Mouse (Mus musculus) frontal cortex, adult (tissue): ENCODE measurements around the gene Traf5.

Source experiments
- ATAC-seq: cut with Nextera tagmentation; 2 replicates; pipeline ENCODE4 v1.9.2; 2017; ENCODE audit warnings: mild to moderate bottlenecking, moderate library complexity, mixed read lengths; ENCODE audit not compliant: low TSS enrichment

Gene Traf5

DNA sequence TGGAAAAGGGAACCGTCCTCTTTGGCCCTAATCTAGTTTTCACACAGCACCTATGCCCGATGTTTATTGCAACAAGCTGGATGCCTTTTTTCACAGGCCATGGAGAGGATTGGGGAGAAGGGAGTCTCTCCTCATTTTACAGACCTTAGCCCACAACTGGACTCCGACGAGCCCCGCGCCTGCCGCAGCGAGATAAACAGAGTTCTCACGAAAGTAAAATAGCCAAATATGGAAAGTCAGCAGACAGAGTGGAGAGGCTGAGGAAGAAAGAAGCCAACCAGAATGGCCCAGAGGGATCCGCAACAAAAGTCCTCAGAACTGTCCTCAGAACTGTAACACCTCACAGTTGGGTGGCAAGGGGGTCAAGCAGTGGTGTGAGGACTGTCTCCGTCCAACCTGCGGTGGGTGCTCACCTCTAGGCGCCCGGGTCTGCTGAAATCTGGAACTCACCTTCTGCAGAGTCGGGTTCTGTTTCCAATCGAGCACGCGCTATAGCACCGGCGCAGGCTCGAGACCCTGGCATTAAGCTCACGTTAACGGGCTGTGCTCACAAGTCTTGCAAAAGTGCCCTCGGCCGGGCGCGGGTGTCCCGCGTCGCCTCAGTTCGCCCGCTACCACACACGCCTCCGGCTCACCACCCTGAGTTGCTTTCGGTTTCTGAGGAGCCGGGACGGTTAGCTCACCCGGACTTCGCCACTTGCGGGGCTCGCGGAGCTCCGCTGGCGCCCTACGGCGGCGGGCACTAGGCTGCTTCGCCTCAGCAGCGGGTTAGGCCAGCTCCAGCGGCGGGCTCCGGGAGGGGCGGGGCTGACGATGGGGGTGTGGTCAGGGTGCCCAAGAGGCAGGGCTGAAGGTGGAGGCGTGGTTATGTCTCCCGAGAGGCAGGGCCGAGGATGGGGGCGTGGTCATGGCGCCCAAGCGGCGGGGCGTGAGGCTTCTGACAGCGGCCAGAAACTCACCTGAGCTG is at the start of gene Traf5:
TSS of gene Traf5 (minus strand) at position 754 of the 967 bp plus-strand sequence.
- peak; percentile 83 for ATAC-seq

DNA sequence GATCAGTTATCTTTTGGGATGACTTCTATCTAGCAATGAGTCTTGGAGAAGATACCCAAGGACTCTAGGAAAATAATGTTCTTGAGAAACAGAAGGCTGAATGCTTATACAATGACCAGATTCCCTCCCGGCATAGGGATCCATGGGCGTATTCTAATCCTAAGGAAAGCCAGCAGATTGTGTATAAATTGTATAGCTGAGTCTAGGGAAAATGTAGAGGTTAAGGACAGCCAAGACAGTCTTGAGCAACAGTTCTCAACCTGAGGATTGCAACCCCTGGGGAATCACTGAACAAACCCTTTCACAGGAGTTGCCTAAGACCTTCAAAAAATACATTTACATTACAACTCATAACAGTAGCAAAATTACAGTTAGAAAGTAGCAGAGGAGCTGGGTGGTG is 48.0 kb upstream of the Traf5 start:
- ATAC-seq, result no peak

DNA sequence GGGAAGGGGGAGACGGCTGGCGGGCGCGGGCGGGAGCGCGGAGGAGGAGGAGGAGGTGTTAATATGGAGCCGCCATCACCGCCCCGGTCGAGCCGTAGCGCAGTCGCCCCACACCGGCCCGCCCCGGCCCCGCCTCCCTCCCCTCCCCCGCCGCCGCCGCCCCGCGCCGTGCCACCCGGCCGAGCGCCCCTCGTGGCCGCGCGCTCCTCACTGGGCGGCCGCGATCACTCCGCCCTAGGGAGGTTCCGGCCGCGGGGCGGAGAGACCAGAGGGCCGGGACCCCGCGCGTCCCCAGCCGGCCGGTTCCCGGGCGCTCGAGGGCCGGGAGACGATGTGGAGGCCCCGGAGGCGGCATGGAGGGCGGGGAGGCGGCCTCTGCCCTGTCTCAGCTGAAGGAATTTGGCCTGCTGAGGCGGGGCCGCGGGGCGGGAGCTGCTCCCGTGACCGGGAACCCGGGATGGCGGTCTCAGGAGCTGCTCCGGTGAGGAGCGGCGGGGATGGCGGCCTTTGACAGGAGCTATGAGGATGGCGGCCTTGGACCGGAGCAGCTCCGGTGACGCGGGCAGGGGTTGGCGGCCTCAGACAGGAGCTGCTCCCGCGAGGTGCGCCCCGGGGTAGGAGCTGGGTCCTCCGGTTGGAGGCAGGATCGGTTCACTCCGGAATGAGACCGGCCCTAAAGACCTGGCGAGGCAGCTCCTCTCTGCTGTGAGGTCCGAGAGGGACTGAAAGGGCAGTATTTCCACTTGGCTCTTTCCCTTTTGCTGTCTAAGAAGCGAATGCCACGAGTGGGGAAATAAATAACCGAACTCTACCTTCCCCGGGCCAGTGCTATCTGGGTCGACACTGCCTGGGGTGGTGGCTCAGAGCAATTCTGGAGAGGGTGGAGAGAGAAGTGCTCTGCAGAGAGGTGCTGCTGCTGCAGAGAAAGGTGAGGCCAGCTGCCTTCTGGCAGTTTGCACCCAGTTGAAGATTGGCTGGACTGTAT is 45.9 kb upstream of the Traf5 start, which contains the start of gene Rcor3:
TSS of gene Rcor3 (minus strand) at position 137 of the 985 bp plus-strand sequence.
- ATAC-seq, result peak; percentile 68

DNA sequence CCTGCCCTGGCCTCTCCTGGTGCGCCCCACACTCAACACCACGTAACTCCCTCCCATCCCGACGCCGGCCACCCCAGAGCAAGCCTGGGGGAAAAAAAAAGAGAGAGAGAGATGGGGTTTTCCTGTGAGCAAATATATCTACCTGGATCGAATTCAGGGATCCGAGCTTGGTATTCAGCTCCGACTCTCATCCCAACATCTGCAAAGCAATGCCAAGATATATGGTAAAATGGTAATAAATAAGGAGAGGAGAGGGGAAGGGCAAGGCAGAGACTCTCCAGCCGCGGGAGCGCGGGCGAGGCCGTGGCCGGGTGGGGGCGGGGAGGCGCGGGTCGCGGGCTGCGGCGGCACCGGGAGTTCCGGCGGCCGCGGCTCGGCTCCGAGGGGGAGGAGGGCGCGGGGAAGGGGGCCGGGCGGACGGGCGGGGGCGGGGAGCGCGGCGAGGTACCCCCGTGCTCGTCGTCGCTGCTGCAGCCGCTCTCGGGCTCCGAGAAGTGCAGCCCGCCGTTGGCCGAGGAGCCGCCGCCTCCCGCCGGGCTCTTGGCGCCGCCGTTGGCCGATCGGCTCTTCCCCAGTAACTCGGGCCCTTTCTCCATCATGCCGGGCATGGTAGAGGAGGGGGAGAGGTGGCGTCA is 45.0 kb upstream of the Traf5 start:
- ATAC-seq, result peak; percentile 42; the same call in 1 of the 2 replicates

DNA sequence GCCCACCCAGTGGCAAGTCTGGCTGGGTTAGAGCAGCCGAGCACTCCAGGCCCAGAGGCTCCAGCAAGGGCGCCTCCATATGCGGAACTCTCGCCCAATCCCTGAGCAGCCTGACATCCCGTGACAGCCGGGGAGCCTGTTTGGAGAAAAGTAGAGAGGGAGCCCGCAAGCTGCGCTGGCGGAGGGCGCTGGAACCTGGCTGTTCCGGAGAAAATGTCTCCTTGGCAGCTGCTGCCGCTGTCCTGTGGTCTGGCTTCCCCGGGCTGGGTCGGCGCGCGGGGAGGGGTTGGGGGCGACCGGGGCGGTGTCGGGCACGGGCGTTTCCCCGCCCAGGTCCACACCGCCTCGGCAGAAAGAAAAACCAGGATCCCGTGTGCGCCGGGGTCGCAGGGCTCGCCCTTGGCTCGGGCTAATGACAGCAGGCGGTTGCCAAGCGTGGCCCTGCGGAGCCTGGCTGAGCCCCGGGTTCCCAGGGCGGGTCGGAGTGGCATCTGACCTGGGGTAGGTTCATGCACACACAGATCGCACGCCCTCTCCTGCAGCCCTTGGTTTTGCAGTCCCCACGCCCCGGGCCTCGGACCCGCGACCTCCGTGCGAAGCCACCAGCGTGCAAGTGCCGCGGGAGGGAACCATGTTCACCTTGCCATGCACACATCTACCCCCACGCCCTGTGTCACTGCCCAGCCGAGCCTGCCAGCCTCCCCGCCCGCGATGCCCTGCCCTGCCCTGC is 44.4 kb upstream of the Traf5 start:
- ATAC-seq, result peak; percentile 82

DNA sequence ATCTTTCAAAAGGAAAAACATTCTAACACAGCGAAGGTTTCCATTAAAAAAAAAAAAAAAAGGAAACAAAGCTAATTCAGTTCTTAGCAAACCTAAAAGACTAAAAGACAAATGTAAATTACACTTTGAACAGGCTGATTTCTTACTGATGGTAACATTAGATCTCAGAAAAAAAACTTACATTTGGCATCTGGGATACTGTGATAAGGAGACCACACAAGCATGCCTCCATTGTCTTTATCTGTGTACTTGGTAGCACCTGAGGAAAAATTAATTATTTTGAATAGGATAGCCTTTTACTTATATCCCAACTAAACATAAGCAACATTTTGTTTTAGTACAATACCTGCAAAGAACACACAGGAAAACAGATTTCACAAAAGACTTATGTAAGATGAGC is 37.8 kb upstream of the Traf5 start:
- no peak for ATAC-seq

DNA sequence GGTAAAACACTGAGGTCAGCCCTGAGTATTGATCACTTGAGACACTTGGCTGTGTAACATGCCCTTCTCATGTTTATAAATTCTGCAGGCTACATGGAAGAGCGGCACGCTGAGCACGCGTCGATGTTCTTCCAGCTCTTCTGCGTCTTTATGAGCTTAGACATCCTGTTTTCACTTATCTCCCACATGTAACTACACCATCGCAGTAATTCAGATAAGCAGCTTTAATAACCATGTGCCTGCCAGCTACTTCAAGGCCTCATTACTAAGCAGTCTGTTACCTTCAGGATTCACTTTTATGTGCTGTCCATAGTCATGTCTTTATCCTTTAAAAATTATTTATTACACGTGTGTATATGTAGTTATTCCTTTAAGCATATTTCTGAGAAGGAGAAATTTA is 36.0 kb upstream of the Traf5 start:
- ATAC-seq, result no peak

DNA sequence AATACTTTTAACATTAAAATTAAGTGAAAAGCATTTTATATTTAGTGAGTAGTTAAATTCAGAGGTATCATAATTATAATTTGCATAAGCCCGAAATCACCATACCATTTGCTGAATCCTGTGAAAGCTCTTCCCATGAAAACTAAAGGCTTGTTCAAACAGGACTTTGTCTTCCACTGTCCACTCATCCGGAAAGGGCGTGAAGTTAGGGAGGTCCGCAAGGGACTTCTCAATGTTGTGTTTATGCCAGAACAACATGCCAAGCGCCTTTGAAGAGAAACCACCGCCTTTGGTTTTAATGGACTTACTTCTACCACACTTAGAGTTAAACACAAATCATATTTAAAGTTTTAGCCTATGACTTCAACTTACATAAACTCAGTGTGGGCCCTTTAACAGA is 33.4 kb upstream of the Traf5 start:
- ATAC-seq, result no peak

DNA sequence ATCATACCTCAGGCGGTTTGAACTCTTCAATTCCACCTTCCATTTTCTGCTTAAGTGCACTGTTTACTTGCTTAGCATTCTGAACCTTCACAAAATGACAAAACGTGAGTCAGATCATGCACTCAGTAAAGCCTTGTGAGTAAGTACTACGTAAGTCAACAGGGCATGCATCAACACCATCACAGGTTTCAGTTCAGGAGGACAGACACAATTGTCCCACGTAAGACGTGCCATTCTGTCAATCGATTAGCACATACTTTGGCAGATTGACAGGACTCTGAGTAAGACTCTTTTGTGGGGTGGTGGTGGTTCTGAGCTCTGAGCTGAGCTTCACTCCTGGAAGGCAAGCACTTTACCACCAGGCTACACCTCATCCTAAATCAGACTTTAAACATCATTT is 23.9 kb upstream of the Traf5 start:
- no peak for ATAC-seq

DNA sequence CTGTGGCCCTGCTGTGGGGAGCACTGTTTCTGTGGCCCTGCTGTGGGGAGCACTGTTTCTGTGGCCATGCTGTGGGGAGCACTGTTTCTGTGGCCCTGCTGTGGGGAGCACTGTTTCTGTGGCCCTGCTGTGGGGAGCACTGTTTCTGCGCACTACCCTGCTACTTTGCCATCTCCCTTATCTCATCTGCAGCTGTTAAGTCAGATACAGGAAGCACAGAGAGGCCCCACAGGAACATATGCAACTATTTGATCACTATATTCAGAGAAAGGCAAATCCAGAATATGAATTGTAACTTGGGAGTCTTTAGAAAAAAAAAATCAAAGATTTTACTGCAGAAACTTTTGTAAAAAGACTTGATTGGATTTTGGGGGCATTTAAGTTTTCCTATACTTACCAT is 23.0 kb upstream of the Traf5 start:
- no peak for ATAC-seq

DNA sequence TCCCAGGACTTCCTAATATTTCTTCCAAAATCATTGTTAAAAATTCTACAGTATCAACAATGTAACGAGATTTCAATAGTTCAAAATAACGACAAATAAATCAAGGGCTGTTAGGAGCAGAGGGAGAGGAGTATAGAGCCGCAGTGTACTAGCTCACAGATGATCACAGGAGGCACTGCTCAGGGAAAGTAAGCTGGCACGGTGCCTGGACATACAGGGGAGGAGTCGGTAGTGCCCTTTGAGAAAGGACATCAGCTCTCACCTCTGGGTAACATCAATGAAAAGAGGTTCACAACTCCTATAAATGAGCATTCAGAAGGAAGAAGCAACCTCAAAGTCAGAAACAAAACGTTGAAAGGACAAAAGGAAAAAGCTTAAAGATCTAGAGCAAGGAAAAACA is 16.8 kb upstream of the Traf5 start:
- no peak for ATAC-seq

DNA sequence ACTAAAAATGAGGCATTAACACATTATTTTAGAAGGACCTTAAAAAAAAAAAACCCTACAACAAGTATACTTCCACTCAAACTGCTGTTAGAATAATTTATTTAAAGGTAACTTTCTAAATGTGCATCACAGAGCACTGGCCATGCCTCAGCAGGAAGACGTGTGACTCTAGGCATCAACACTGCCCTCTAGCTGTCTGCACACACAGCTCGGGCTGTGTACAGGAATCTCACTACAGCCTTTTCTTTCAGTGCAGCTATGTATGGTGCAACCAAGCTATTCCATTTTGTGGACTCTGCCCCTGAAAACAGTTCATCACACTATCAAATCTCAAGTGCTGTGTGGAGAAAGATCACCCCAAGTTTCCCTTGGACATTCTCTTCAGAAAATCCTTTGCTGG is 15.0 kb upstream of the Traf5 start:
- ATAC-seq, result peak; percentile 88

DNA sequence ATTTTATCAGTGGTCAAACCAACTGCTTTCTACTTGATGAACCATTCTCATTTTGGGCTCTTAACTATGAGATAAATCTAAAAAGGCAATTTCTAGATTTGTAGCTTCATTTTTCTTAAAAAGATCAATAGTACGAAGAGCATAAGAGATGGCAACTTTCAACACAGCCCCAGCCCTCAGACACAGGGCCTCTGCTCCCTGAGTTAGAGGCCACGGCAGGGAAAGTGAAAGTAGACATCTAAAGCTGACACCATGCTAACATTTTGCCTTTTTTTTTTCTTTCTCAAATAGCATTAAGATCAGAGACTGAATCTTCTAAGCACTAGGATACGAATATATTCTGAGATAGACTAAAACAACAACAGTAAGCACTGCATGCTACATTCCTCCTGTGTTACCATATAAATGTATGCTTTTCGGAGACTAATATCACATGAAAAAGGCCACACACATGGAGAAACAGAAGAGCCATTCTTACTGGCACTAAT is 13.6 kb upstream of the Traf5 start:
- ATAC-seq, result no peak

DNA sequence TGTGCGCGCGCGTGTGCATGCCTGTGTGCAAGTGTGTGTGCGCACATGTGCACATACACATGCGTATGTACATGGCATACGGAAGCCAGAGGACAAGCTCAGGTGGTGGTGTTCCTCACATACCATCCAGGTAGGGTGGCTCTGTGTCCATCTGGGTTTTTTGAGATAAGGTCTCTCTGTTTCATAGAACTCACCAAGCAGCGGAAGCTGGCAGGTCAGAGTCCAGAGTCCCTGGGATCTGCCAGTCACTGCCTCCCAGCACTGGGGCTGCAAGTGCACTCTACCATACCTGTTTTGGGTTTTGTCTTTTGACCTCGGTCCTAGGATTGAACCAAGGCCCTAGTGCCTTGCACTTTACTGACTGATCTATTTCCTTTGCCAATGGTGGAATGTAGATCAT is 11.7 kb upstream of the Traf5 start:
- no peak for ATAC-seq

DNA sequence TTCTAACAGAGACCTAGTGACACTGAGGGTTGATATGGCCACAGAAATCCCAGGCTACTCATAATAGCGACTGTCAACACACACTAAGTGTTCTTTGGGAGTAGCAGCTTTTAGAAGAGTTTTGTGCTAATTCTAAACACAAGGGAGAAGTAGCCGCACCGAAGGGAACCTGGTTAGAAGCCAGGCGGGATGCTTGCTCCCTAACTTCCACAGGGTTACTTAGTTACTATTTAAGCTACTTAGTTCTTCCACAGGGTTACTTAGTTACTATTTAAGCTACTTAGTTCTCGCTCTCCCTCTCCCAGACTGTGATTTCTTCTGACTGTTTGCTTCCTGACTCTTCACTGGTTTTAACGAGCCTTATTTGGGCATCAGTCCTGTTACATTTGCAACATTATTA is 10.8 kb upstream of the Traf5 start:
- ATAC-seq, result no peak

DNA sequence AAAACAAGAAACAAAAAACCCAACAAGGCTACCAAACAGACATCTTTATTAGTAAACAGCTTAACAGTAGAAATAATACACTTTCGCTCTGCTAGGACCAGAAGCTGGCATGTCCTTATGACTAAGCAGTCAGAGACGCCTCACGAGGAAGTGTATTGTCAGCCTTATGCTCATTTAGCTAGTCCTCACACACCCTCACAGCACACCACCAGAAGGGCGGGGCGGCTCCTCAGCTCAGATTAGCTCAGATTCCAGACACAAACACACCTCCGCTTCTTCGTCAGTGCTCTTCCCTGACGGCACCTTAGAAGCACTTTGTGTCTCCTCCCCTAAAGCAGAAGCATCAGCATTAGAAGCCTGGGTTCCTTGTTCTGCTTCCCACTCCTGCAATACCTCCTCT is 9.0 kb upstream of the Traf5 start:
- peak; percentile 96 for ATAC-seq

DNA sequence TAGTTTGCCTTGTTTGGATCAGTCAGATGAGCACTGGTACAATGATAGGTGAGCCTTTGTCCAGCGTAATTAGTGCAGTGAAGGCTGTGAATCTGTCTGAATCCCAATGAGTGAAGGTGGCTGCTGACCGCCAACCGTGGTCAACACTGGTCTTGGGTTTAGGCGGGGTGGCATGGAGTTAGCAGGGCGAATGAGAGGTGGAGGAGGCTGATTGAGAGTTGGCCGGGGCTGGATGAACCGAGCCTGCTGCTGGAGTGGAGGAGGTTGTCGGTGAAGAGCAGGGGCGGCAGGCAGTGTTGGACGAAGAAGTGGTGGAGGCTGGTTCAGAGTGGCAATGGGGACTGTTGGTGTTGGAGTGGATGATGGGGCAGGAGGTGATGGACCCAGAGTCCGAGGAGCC is 8.4 kb upstream of the Traf5 start:
- no peak for ATAC-seq

DNA sequence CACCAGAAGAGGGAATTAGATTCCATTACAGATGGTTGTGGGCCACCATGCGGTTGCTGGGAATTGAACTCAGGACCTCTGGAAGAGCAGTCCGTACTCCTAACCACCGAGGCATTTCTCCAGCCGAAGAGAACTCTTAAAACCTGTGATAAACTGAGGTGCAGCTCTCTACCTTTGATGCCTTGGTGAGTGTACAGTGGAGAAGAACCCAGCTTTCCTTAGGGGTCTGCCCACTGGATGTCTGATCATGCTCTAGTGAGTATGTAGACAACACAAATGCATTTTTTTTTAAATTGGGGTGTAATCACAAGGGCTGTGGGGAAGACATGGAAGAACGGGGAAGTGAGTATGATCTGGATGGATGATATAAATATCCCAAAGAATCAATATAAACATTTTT is 3.3 kb upstream of the Traf5 start:
- ATAC-seq, result no peak

DNA sequence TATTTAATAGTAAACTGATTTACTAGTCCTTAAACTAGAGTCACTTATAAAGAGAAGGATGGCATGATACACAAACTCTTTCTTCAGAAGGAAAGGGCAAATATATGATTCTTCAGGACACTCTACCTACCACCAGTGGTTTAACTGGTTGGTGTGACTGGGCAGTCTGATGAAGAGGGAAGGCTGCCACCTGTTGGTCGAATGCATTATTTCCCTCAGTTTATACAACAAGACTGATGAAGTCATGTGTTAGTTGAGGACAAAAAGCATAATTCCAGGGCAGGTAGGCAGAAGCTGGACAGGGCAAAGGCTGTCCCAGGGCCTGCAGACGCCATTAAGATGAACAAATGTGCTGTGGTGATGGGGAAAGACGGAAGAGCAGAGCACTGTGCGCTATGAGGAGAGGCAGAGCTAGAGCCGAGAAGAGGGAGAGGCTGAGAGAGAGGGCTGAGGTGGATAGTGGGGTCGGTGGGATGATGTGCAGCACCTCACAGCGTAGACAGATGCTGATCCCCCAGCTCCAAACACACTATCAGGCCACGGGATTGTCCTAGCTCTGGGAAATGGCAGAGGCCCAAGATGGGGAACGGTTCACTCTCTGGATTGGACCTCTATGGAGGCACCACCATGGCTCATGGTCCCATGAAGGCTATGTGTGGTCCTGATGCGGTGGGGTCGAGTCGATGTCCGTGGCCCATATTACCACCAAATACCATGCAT is 2.3 kb upstream of the Traf5 start:
- no peak for ATAC-seq

DNA sequence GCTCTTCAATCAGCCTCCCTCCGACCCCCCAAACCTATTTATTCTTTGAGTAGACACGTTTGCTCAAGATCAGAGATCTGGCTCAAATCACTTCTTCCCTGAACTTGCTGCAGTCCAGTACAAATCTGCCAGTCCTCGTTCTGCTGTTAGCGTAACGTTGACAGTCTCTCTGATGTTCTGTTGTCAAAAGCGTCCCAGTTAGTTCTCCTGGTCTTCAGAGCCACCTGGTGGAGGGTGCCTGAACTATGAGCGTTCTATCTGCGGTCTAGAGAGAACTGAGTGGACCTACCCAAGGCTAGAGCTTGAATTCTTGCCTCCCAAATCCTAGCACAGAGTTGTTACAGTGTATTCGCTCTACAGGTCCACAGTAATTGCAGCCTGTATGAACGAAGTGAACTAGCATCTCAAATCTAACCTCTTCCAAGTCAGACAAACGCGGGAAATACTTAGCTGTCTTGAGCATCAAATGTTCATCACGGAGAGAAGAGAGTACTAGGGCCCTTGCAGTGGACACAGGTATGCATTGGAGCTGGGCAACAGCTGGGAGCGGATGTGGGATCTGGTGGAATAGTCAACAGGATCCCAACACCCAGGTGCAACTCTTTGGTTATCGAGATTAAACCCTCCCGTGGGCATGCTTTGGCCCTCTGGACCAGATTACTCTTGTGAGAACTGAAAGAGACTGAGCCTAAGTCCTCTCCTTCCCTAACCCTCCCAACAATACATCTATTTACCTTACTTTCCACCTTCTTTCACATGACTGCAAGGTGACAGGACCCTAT is 711 bp upstream of the Traf5 start:
- peak; percentile 71 for ATAC-seq
